Mouse (Mus musculus) bone marrow, adult 2 months (tissue): ENCODE measurements around the gene Ino80b. TPM values are rescaled to one million over a fixed set of nuclear protein-coding genes. Genes with fewer than 3 reads are reported as not detected.

Experiments used
- H3K27ac ChIP-seq: fragments of 200-500 bp; 2 replicates; pipeline ENCODE4 v1.5.1; 2012; ENCODE audit warnings: low read depth, mild to moderate bottlenecking, control low read depth, inconsistent platforms, low read length; ENCODE audit not compliant: control insufficient read depth, poor library complexity, insufficient read depth
- H3K4me1 ChIP-seq: fragments of 200-500 bp; 2 replicates; pipeline ENCODE4 v1.6.1; 2011; ENCODE audit warnings: low read length; ENCODE audit not compliant: control insufficient read depth, insufficient read depth
- H3K4me3 ChIP-seq: fragments of 200-500 bp; replicated peaks from 2 replicates; pipeline ENCODE3; 2011; ENCODE audit warnings: mild to moderate bottlenecking, low read depth, low read length, control low read depth; ENCODE audit not compliant: control insufficient read depth
- CTCF ChIP-seq: fragments of 200-500 bp; IDR thresholded peaks from 2 replicates; pipeline ENCODE4 v1.5.1; 2011; ENCODE audit warnings: low read length, control low read depth; ENCODE audit not compliant: control insufficient read depth, insufficient read depth
- POLR2A ChIP-seq: fragments of 200-500 bp; IDR thresholded peaks from 2 replicates; pipeline ENCODE4 v1.6.1; 2011; ENCODE audit warnings: low read depth, mild to moderate bottlenecking, control low read depth, low read length, borderline replicate concordance; ENCODE audit not compliant: control insufficient read depth
- WGBS: fragments of 180-500 bp; shearing (Covaris S2); methylation state at CpG from one replicate; pipeline ENCODE4 v1.1.7; 2018; 5-methylcytosine and 5-hydroxymethylcytosine counted together
- polyA plus RNA-seq: library from polyadenylated mRNA; stranded (reverse); fragments of >200 nt; gene quantifications from 2 replicates; pipeline ENCODE4 v1.2.4, GENCODE M21; 2011; ENCODE audit warnings: low replicate concordance; ENCODE audit not compliant: missing spikeins, insufficient read depth, insufficient read length

Ino80b gene
- 6.6 and 16.6 TPM in 2 replicates for polyA plus RNA-seq

DNA sequence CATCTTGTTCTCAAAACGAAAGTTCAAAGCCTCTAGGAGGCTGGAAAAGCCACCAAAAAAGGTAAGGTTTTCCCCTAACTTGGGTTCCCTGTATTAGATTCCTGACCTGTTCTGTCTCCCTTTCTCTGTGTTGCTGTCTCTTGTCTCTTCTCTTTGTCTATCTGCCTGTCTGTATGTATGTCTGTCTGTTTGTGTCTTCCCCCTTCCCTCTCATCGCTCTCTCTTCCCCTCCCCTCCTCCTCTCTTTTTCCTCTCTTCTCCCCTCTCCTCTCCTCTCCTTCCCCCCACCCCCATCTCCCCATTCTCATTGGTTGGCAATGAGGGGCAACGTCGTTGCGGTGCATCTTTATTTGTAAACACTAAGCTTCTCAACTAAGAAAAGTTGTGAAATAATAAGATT lies at the start of gene Ino80b:
Gene Ino80b (minus strand): TSS at position 101 of the 400 bp plus-strand sequence.
- H3K4me1 ChIP-seq: no peaks in the 10 kb centered on the region; the same call in 1 of the 2 replicates
- peak within 1 kb of the TSS; percentile 80 for H3K27ac ChIP-seq
- WGBS: 33% methylated on average over 5 of the region's 5 CpGs
- TF ChIP-seq CTCF: no peak
- no peak for TF ChIP-seq POLR2A
- H3K4me3 ChIP-seq: peak within 1 kb of the TSS; percentile 89

DNA sequence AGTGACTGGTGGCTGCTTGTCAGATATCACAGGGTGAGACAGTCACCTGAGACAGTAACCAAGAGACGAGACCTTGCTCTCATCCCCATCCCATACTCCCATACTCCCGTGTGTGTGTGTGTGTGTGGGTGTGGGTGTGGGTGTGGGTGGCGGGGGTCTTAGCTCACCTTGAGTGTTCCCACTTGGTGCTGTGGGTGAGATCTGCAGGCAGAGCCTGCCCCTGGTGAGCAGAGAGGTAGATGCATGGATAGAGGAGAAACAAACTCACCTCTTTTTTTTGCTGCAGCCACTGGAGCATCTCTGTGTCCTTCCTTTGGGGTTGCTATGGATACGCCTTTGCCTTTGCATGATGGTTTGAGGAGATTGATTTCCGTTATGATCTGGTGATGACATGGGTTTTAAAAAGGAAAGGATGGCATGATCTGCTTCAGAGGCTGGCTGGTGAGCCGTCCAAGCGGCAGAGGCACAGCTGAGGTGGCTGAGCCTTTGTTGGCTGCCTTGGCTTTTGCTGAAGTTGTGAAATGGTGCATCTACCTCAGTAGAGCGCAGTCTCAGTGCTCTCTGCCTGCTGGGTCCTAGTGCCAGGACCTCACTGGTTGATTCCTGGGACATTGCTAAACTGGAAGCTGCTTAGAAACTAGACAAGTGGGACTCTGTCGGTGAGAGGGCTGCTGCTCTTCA lies 47.1 kb upstream of the Ino80b start:
- TF ChIP-seq POLR2A: no peak
- TF ChIP-seq CTCF: no peak
- Histone ChIP-seq H3K4me3 (no peak overlapping the region), H3K4me1 (no peaks in the 10 kb centered on the region; the same call in 1 of the 2 replicates), H3K27ac (no peak overlapping the region)
- WGBS: 75% methylated on average over 9 of the region's 9 CpGs

DNA sequence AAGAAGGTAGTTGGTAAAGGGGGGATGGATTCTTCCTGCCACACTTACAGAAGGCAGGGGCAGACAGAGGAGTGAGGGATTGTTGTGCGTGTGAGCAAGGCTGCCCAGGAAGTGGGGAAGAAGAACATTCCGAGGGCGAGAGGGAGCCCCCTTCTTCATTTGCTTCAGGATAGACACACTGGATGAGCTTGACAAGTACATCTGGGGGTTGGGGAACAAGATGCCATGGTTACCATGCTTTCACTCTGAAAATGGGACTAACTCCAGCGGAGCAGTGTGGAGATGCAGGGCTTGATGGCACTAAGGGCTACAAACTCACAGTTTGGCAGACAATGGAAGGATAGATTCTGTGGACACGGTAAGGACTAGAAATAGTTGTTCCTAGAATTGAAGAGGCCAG lies 45.8 kb upstream of the Ino80b start:
- Histone ChIP-seq H3K4me3 (no peak overlapping the region), H3K27ac (no peak overlapping the region; the same call in 1 of the 2 replicates), H3K4me1 (peaks cover 2% of the 10 kb centered on the region; the same call in 1 of the 2 replicates)
- WGBS: 82% methylated on average over 5 of the region's 5 CpGs
- TF ChIP-seq CTCF (no peak), POLR2A (no peak)

DNA sequence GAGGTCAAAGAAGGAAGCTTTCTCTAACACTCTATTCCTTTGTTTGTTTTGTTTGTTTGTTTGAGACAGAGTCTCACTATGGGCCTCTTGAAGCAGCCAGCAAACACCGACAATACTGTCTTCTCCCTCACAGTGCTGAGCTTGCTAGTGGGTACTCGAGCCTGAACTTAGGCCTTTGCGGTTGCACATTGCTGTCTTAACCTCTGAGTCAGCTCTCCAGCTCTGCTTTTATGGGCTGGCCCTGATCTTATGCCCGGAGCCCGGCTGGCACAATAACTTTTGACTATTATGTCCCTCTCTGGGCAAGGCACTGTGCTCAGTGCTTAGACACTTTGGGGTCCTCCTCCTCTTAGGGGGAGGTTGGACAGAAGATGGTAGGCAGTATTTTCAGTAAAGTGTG lies 44.6 kb upstream of the Ino80b start:
- WGBS: 81% methylated on average over 5 of the region's 5 CpGs
- no peak overlapping the region for H3K4me3 ChIP-seq
- H3K27ac ChIP-seq: no peak overlapping the region
- TF ChIP-seq CTCF: no peak
- TF ChIP-seq POLR2A: no peak
- peaks cover 2% of the 10 kb centered on the region; the same call in 1 of the 2 replicates for H3K4me1 ChIP-seq

DNA sequence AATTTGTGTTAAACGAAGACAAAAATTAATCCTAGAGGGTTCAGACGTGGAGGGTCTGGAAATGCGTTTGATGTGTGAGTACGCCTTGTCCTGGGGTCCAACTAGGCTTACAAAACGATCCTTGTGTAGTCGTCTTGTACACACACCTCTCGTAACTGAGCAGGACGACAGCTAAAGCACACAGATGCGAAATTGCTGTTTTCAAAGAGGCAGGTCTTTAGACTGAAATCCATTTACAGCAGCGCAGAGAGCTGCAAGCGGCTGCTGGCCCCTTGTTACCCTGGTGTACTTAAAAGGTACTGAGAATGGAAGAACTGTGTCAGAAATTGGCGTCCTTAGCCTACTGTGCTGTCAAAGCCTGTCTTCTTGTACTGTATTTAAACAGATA lies 41.0 kb upstream of the Ino80b start:
- H3K4me1 ChIP-seq: peaks cover 2% of the 10 kb centered on the region; the same call in 1 of the 2 replicates
- peak overlapping the region; percentile 96 for H3K4me3 ChIP-seq
- WGBS: under 1% methylated on average over 12 of the region's 12 CpGs
- TF ChIP-seq POLR2A: no peak
- no peak for TF ChIP-seq CTCF
- H3K27ac ChIP-seq: no peak overlapping the region

DNA sequence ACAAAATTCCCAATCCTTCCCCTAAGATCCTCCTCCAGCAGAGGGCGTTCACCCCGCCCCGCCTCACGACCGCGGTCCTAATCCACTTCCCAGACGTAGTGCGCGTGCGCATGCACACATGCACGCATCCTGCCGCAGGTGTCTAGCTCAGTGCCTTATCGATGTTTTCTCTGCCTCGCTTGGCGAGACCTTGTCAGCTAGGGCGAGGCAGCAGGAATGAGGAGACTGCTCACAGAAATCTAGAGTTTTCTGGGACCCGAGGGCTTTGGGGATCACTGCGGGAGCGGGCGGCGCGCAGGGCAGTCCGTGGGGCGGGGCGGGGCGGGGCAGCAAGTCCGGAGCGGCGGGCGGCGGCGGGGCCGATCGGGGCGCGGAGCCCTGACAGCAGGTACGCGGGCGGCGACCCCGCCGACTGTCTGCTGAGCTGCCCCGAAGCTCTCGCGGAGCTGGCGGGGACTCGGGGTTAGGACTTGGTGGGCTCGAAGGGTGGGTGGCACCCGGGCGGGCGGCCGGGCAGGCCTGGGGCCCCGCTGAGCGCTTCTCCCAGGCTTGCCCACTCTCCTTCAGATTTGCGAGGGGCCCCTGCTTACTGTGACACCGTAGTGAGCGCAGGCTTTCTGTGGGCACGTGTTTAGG lies 40.5 kb upstream of the Ino80b start, which contains the start of gene Dctn1:
Gene Dctn1 (plus strand): TSS at position 314 of the 636 bp plus-strand sequence.
- peak; percentile 78; the same call in 1 of the 2 replicates for TF ChIP-seq POLR2A
- peak; percentile 91 for TF ChIP-seq CTCF
- H3K4me3 ChIP-seq: peak within 1 kb of the TSS; percentile 96
- H3K4me1 ChIP-seq: peaks cover 2% of the 10 kb centered on the region; the same call in 1 of the 2 replicates
- H3K27ac ChIP-seq: peak within 1 kb of the TSS; percentile 91
- WGBS: under 1% methylated on average over 51 of the region's 58 CpGs

DNA sequence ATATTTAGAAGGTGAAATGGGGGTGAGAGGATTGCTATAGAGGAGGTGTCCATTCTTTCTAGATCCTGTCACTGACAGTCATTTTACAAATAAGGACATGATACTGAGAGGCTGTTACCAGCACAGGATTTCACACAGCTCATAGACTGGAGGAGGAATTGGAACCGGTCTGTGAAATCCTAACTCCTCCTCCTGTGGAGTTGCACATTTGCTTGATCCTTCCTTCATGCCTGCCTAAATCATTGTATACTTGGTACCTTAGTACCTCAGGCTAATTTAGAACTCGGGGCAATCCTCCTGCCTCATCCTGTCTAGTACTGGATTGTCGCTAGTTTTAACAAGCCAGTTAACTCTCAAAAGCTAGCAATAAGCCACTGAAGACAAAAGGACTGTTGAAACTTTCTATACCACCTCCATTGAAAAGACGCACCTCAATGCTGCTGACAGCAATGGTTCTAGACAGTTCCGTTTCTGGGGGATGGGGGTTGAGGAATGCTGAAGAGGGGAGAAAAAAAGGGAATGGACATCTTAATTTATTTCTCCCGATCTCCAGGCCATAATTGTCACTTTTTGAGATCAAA lies 39.9 kb upstream of the Ino80b start:
- Histone ChIP-seq H3K4me1 (peaks cover 2% of the 10 kb centered on the region; the same call in 1 of the 2 replicates), H3K27ac (no peak overlapping the region), H3K4me3 (peak overlapping the region; percentile 76)
- WGBS: 3% methylated on average over 6 of the region's 6 CpGs
- TF ChIP-seq CTCF (no peak), POLR2A (no peak)

DNA sequence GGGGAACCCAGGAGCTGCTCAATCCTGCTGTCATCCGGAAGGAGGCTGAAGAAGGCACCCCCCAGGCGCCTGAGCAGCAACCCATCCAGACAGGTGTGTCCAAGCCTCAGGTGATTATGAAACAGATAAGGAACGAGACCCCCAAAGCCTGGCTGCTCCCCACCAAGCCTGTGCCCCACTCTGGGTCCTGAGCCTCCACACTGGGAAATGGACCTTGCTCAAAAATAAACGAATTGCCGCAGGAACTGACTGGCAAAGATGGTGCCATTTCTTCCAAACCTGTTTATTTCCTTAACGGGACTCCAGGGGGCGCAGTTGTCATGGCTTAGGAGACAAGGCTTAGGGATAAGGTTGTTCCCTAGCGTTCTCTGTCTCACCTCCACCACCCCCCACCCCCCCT lies 37.5 kb upstream of the Ino80b start:
- 2% methylated on average over 8 of the region's 8 CpGs for WGBS
- no peak overlapping the region for H3K4me3 ChIP-seq

More for the DNA sequence above, 37.5 kb upstream of the Ino80b start:
- Histone ChIP-seq H3K27ac (no peak overlapping the region), H3K4me1 (peaks cover 2% of the 10 kb centered on the region; the same call in 1 of the 2 replicates)
- TF ChIP-seq POLR2A (no peak), CTCF (peak; percentile 55)
